Comparison of ENCODE assay signal across 16 mouse cellular contexts in genomic region chr15:85845071-85845470, GRCm38 (mm10).
"Had no signal": no experiment of that assay in that cellular context is flagged by ENCODE, and none has a peak within 500 bp of the region (broad histone marks: within the 10 kb centered on the region; RNA-seq: fewer than 3 reads in every experiment).

No protein-coding gene starts in this region.

- DNase-seq: kidney, postnatal 36 days; left cerebral cortex, postnatal 4 days; lung, adult 2 months; lung, postnatal 36 days; midbrain, embryonic 14.5 days; retina, postnatal 1 day; right cerebral cortex, postnatal 4 days; spleen, adult 18-20 months; thymus, adult 18-20 months; thymus, postnatal 14 days had no signal

- H3K9me3 ChIP-seq: limb, embryonic 13.5 days; liver, embryonic 15.5 days; neural tube, embryonic 12.5 days had no signal

- H3K4me1 ChIP-seq: limb, embryonic 13.5 days; neural tube, embryonic 12.5 days had no signal

- H3K27ac ChIP-seq: kidney, postnatal 0 days; layer of hippocampus, adult 2 months; limb, embryonic 13.5 days; liver, embryonic 15.5 days; neural tube, embryonic 12.5 days had no signal

- H3K27me3 ChIP-seq: limb, embryonic 13.5 days; liver, embryonic 15.5 days; neural tube, embryonic 12.5 days had no signal

- H3K4me3 ChIP-seq: layer of hippocampus, adult 2 months; limb, embryonic 13.5 days; liver, embryonic 15.5 days; neural tube, embryonic 12.5 days had no signal

- H3K36me3 ChIP-seq: limb, embryonic 13.5 days; neural tube, embryonic 12.5 days had no signal

- H3K9ac ChIP-seq: limb, embryonic 13.5 days; liver, embryonic 15.5 days; neural tube, embryonic 12.5 days had no signal

- H3K4me2 ChIP-seq: limb, embryonic 13.5 days; liver, embryonic 15.5 days; neural tube, embryonic 12.5 days had no signal

- ATAC-seq: lung, postnatal 0 days had no signal
